Mouse (Mus musculus): ENCODE measurements at regions not wholly inside any gene's neighbourhood (a gene's known extent, or its start where the extent isn't known, plus 50 kb on each side); places are given as distances from the start of the nearest gene placed in this dataset.

DNA sequence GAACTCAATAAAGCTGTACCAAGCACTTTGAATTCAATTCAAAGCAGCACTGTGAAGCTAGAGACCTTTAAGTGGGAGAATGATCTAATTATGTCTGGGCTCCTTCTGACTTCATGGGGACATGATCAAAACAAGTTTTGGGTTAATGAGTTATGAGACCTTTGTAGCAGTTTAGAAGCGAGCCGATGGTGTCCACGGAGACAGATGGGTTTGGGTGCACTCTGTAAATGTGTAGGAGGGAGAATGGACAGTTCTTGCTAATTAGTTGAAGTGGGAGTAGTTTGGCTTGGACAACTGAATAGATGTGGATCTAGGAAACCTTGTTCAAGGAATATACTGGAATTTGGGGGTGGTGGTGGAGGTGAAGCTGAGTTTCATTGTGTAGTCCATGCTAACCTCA lies 186.3 kb upstream of the Cldn34b3 start:
- WGBS, result 87% methylated on average over 3 of the region's 3 CpGs
- H3K4me3 ChIP-seq, result no peak overlapping the region
- H3K79me2 ChIP-seq (replicated peaks; ENCODE audit: control insufficient read depth, insufficient read depth, low read length), result no peaks in the 10 kb centered on the region
- no peak for DNase-seq
- H3K4me1 ChIP-seq (ENCODE audit: control insufficient read depth, insufficient read depth, low read length), result no peaks in the 10 kb centered on the region
- no peaks in the 10 kb centered on the region for H3K27me3 ChIP-seq (ENCODE audit: control insufficient read depth, insufficient read depth, low read length)
- intact Hi-C loops (cut with DNase I), result no loop called here
- TF ChIP-seq POLR2A (IDR thresholded peaks at IDR 0.05; ENCODE audit: insufficient read depth, low read depth, low read length) (no peak), CTCF (IDR thresholded peaks at IDR 0.05) (no peak), EP300 (IDR thresholded peaks at IDR 0.05; ENCODE audit: insufficient read depth, low read depth, low read length) (no peak)
- no peak overlapping the region for H3K27ac ChIP-seq
- H3K36me3 ChIP-seq (ENCODE audit: control insufficient read depth, insufficient read depth, low read length), result no peaks in the 10 kb centered on the region
- no peak overlapping the region for H3K9ac ChIP-seq (ENCODE audit: low read depth, low read length)

DNA sequence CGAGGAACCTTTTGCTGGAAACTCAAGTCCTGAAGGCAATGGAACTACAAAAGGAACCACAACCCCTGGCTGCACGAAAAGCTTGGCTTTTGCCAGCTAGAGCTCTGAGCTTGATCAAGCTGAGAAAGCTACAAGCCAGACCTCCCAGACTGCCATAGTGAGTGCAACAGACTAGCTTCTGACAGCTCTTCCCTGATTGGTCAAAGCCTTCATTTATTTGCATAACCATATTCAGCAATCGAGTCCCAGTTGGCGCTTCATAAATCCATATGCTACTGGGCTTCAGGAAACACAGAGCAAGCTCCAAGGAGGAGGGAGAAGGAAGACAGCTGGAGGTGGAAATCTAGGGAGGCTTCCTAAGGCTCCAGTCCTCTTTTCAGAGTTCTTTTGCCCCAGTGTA lies 181.4 kb upstream of the Cldn34b3 start:
- DNase-seq, result no peak
- Histone ChIP-seq H3K36me3 (ENCODE audit: control insufficient read depth, insufficient read depth, low read length) (no peaks in the 10 kb centered on the region), H3K79me2 (replicated peaks; ENCODE audit: control insufficient read depth, insufficient read depth, low read length) (no peaks in the 10 kb centered on the region), H3K4me1 (ENCODE audit: control insufficient read depth, insufficient read depth, low read length) (no peaks in the 10 kb centered on the region), H3K27ac (no peak overlapping the region), H3K9ac (ENCODE audit: low read depth, low read length) (no peak overlapping the region), H3K27me3 (ENCODE audit: control insufficient read depth, insufficient read depth, low read length) (no peaks in the 10 kb centered on the region), H3K4me3 (no peak overlapping the region)
- no peak for TF ChIP-seq EP300 (IDR thresholded peaks at IDR 0.05; ENCODE audit: insufficient read depth, low read depth, low read length)
- TF ChIP-seq POLR2A (IDR thresholded peaks at IDR 0.05; ENCODE audit: insufficient read depth, low read depth, low read length), result no peak
- no peak for TF ChIP-seq CTCF (IDR thresholded peaks at IDR 0.05)
- 48% methylated on average over 4 of the region's 4 CpGs for whole genome bisulfite sequencing
- intact Hi-C loops (cut with DNase I), result no loop called here

DNA sequence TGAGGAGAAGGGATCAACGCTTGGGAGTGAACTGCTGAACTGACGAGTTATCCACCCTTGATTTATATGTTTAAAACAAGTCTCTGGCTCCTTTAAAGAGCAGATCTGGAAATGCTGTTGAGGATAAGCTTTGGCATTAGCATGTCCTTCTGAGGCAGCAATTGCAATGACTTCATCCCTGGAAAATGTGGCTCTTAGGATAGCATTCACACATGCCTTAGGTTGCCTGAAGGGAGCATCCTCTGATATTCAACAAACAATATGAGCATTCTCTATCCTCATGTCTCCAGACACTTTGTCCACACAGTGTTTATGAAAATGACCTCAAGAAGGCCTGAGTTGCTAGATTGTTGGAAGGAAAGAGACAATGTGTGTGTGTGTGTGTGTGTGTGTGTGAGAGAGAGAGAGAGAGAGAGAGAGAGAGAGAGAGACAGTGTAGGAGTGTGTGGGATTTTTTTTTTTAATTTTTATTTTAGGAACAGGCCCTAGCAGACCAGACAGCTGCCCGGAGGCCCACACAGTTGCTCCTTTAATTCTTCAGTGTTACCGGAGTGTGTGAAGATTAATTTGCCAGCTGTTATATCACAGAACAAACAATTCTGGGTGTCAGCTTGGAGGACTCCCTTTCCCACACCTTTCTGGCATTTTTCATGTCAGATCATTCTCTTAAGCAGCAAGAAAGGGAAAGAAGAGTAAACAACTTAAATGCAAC lies 153.2 kb upstream of the Cldn34b3 start:
- Histone ChIP-seq H3K9ac (ENCODE audit: low read depth, low read length) (no peak overlapping the region), H3K36me3 (ENCODE audit: control insufficient read depth, insufficient read depth, low read length) (no peaks in the 10 kb centered on the region), H3K27me3 (ENCODE audit: control insufficient read depth, insufficient read depth, low read length) (no peaks in the 10 kb centered on the region), H3K4me1 (ENCODE audit: control insufficient read depth, insufficient read depth, low read length) (peaks cover 1% of the 10 kb centered on the region; the same call in 1 of the 2 replicates), H3K4me3 (no peak overlapping the region), H3K79me2 (replicated peaks; ENCODE audit: control insufficient read depth, insufficient read depth, low read length) (no peaks in the 10 kb centered on the region), H3K27ac (peak overlapping the region; percentile 3; the same call in 1 of the 2 replicates)
- no peak for DNase-seq
- TF ChIP-seq EP300 (IDR thresholded peaks at IDR 0.05; ENCODE audit: insufficient read depth, low read depth, low read length) (no peak), POLR2A (IDR thresholded peaks at IDR 0.05; ENCODE audit: insufficient read depth, low read depth, low read length) (no peak), CTCF (IDR thresholded peaks at IDR 0.05) (no peak)
- intact Hi-C loops (cut with DNase I), result no loop called here
- WGBS, result 44% methylated on average over 4 of the region's 4 CpGs

DNA sequence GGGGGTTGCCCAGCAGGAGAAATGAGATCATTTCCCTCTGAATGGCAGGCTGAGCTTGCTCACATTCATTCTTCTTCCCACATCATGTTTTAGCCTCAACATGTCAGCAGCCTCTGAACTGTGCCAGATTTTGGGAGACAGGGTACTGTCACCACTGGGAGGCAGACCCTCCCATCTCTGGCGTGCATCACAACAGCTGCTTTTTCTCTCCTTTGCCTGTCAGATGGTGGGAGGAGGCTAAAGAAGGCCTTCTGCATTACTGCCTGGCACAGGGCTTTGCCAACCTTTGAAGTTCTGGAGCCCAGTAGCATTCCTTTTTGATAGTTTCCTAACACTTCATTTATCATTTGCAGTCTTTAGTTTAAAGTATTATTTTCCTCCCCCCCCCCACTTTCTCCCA lies 148.0 kb upstream of the Cldn34b3 start:
- no peaks in the 10 kb centered on the region for H3K36me3 ChIP-seq (ENCODE audit: control insufficient read depth, insufficient read depth, low read length)
- no peak overlapping the region for H3K4me3 ChIP-seq
- no peaks in the 10 kb centered on the region for H3K27me3 ChIP-seq (ENCODE audit: control insufficient read depth, insufficient read depth, low read length)
- WGBS, result 33% methylated on average over 1 of the region's 1 CpGs
- intact Hi-C loops (cut with DNase I), result no loop called here
- no peak overlapping the region for H3K9ac ChIP-seq (ENCODE audit: low read depth, low read length)
- TF ChIP-seq POLR2A (IDR thresholded peaks at IDR 0.05; ENCODE audit: insufficient read depth, low read depth, low read length) (no peak), CTCF (IDR thresholded peaks at IDR 0.05) (no peak), EP300 (IDR thresholded peaks at IDR 0.05; ENCODE audit: insufficient read depth, low read depth, low read length) (no peak)
- H3K27ac ChIP-seq, result no peak overlapping the region
- no peak for DNase-seq
- no peaks in the 10 kb centered on the region for H3K79me2 ChIP-seq (replicated peaks; ENCODE audit: control insufficient read depth, insufficient read depth, low read length)
- H3K4me1 ChIP-seq (ENCODE audit: control insufficient read depth, insufficient read depth, low read length), result no peaks in the 10 kb centered on the region

DNA sequence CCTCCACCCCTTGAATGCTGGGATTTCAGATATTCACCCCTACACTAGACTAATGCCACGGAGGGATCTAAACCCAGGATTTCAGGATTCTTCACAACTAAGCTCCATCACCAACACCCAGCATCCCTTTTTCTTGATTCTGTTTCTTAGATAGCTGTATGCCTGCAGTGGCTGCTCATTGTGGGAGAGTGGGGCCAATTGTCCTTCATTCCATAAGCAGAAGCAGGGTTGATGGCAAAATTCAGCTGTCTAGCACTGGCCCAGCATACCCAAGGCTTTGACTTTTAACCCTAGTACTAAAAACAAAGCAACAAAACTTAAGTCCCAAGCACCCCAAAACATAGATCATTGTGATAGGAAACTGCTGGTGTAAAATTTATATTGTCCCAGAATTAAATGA lies 147.5 kb upstream of the Cldn34b3 start:
- WGBS, result 63% methylated on average over 1 of the region's 1 CpGs
- no peak for TF ChIP-seq EP300 (IDR thresholded peaks at IDR 0.05; ENCODE audit: insufficient read depth, low read depth, low read length)
- TF ChIP-seq CTCF (IDR thresholded peaks at IDR 0.05), result no peak
- TF ChIP-seq POLR2A (IDR thresholded peaks at IDR 0.05; ENCODE audit: insufficient read depth, low read depth, low read length), result no peak
- no peaks in the 10 kb centered on the region for H3K4me1 ChIP-seq (ENCODE audit: control insufficient read depth, insufficient read depth, low read length)
- no peak for DNase-seq
- no peaks in the 10 kb centered on the region for H3K36me3 ChIP-seq (ENCODE audit: control insufficient read depth, insufficient read depth, low read length)
- no peaks in the 10 kb centered on the region for H3K79me2 ChIP-seq (replicated peaks; ENCODE audit: control insufficient read depth, insufficient read depth, low read length)
- H3K9ac ChIP-seq (ENCODE audit: low read depth, low read length), result no peak overlapping the region
- no peak overlapping the region for H3K4me3 ChIP-seq
- no peaks in the 10 kb centered on the region for H3K27me3 ChIP-seq (ENCODE audit: control insufficient read depth, insufficient read depth, low read length)
- H3K27ac ChIP-seq, result no peak overlapping the region
- intact Hi-C loops (cut with DNase I), result no loop called here

DNA sequence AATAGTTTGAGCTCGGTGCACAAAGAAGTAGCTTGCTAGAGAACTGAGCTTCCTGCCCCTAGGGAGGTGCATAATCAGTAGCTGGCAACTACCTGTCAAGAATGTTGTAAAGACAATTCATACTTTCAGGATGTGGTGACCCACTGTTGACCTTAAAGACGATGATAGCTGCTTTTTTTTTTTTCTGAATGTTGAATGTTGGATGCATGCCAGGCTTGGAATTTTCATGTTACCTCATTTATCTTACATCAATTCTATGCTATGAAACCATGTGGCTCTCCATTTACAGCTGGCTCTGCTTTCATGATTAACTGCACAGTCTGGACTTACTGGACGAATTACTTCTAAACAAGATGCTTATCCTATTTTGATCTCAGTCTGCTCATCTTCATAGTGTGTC lies 143.2 kb upstream of the Cldn34b3 start:
- H3K36me3 ChIP-seq (ENCODE audit: control insufficient read depth, insufficient read depth, low read length), result no peaks in the 10 kb centered on the region
- no peaks in the 10 kb centered on the region for H3K27me3 ChIP-seq (ENCODE audit: control insufficient read depth, insufficient read depth, low read length)
- H3K9ac ChIP-seq (ENCODE audit: low read depth, low read length), result no peak overlapping the region
- no peak for DNase-seq
- WGBS, result 25% methylated on average over 3 of the region's 3 CpGs
- H3K4me1 ChIP-seq (ENCODE audit: control insufficient read depth, insufficient read depth, low read length), result no peaks in the 10 kb centered on the region
- no peak overlapping the region for H3K27ac ChIP-seq
- no peak overlapping the region for H3K4me3 ChIP-seq
- H3K79me2 ChIP-seq (replicated peaks; ENCODE audit: control insufficient read depth, insufficient read depth, low read length), result no peaks in the 10 kb centered on the region
- intact Hi-C loops (cut with DNase I), result loop anchor here (5.0 to 10.0 kb wide), 2 partner anchors 109 to 246 kb away; partner anchors contain the start of gene Pls3
- TF ChIP-seq POLR2A (IDR thresholded peaks at IDR 0.05; ENCODE audit: insufficient read depth, low read depth, low read length) (no peak), EP300 (IDR thresholded peaks at IDR 0.05; ENCODE audit: insufficient read depth, low read depth, low read length) (no peak), CTCF (IDR thresholded peaks at IDR 0.05) (no peak)

Data from heart, adult 2 months (tissue).